Mouse (Mus musculus): ENCODE measurements around the gene Hist2h3b.
"Not testable (repeated sequence)": the region's sequence is repeated elsewhere in the genome, so short reads cannot be mapped to it uniquely, and the experiment has no call there.

Hist2h3b gene

GRCm38 (mm10) chr3:96263558-96264403 lies 4.7 kb upstream of the Hist2h3b start:
- peak in 1 of 2 experiments; percentile 55 for DNase-seq

DNA sequence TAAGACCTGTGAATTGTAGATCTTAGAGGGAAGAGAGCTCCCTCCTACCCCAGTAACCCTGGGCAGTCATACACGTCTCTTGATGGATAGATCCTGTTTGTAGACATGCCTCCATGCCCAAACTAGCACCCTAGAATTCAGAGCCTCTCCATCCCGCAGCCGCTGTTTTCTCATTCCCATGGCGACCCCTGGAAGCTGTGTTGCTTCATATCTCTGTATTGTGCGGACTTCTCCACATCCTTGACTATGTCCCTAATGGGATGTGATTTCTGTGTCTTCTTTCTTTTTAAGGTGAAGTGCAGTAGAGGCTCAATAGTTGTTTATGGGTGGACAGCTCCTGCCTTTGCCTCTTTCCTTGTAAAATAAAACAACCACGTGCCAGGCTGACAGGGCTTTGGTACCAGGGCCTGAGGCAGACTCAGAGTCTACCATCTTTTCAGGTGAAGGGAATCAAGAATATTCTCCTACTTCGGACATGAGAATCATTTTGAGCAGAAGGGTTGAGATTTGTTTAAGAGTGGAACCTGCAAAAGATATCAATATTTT lies 4.0 kb upstream of the Hist2h3b start:
- DNase-seq: no peak

DNA sequence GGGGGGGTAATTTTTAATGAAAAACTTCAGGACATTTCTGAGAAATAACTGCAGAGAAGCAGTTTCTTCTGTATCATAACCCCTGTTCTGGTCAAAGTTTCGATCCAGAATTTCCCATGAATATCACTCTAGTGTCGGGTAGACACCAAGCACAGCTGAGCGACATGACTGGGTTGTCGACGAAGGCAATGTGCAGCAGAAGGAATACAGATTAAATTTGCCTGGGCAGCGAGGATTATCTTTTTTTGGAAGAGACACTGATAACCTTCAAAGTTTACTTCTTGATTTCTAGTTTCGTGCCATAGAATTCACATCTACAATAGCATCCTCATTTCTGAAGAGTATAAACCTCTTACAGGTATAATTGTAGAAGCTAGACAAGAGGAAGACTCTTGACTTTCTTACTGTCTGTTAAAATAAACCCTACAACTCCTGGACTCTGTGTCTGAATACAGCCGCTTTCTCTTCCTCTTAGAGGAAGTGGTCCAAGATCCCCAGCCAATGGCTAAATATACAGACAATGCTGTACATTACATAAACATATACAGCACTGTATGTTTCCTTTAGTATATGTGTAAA lies 2.2 kb upstream of the Hist2h3b start:
- no peak for DNase-seq

DNA sequence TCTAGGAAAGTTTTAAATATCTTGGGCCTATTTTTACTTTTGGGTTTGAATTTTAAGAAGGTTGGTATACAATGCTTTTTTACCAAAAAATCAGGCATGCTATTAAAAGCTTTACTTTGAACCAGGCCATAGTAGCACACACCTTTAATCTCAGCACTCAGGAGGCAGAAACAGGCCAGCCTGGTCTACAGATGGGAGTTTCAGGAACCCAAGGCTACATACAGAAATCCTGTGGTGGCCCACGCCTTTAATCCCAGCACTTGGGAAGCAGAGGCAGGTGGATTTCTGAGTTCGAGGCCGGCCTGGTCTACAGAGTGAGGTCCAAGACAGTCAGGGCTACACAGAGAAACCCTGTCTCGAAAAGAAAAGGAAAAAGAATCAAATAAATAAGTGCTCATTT lies 913 bp upstream of the Hist2h3b start:
- DNase-seq: no peak

- peak in 1 of 2 experiments; percentile 14 for DNase-seq
Measured at GRCm38 (mm10) chr3:96268776-96269378, 423 bp downstream of the Hist2h3b start.

- peak; percentile 94 to 96 for DNase-seq
Measured at GRCm38 (mm10) chr3:96269511-96270474, 1.3 kb downstream of the Hist2h3b start, which contains the start of gene Hist2h2bb. Hist2h2bb (plus strand) TSS chr3:96269752.

- no peak for DNase-seq
Measured at GRCm38 (mm10) chr3:96273591-96274465, 5.4 kb downstream of the Hist2h3b start.

DNA sequence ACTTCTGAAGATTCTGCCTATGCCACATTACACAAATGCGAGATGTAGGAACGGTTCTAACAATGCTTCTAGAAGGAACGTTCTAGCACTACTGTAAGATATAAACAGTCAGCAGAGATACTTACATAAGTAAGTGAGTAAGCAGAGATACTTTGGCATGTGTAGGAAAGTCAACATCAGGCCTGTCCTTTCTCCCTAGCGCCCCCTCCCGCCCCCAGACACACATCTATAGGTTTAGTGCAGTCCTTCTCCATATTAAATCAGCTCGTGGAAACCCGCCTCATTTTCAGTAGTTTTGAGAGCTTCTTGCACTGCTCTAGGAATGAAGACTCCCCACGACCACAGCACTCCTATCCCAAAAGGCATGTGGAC lies 9.0 kb downstream of the Hist2h3b start:
- no peak for DNase-seq

- DNase-seq: peak; percentile 80 to 82
Measured at GRCm38 (mm10) chr3:96277800-96278624, 9.6 kb downstream of the Hist2h3b start.

- no peak for DNase-seq
Measured at GRCm38 (mm10) chr3:96280660-96281059, 12.2 kb downstream of the Hist2h3b start.

DNA sequence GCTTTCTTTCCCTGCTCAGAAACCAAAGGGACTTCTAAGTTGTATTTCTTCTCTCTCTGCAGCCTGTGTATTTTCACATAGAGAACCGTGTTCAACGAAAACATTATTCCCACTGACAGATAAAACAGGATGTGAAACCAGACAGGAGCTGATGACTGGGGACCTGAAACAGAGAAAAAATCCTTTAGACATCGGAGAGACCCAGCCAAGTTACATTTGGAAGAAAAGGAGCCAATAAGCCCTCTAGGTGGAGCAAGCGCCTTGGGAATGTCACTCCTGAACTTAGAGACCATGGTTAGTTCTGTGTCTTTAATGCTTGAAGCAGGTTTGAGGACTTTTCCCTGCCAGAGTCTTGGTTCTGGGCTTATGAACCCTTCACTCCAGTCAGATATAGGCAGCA lies 16.0 kb downstream of the Hist2h3b start:
- peak in 1 of 2 experiments; percentile 24 for DNase-seq

DNA sequence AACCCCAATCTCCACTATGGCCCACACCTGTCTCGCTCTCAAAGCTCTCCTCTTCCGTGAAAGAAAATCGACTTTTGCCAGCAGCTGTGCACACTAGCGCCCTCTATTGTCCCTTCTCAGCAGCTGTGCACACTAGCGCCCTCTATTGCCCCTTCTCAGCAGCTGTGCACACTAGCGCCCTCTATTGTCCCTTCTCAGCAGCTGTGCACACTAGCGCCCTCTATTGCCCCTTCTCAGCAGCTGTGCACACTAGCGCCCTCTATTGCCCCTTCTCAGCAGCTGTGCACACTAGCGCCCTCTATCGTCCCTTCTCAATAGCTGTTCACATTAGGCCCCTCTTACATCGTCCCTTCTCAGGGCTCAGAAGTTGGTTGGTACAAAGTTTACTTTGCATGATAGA lies 18.9 kb downstream of the Hist2h3b start:
- not testable (repeated sequence) for DNase-seq

DNA sequence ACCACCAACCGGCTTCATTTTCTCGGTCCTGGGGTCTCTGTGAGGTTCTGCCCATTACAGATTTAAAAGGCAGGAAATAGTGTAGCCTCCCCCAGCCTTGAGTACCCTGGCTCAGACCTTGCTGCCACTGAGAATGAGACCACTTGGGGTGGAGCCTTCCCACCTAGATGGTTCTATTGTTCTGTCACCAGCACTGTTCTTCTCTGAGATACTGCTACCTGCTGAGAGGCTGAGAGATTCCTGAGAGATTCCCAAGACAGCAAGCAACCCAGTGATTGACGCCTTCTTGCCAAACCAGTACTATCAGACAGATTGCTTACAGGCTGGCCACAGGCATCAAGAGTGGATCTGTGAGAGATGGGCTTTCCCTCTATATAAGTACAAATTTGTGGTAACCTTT lies 20.7 kb downstream of the Hist2h3b start:
- no peak for DNase-seq

GRCm38 (mm10) chr3:96290727-96291126 lies 22.3 kb downstream of the Hist2h3b start:
- DNase-seq: not testable (repeated sequence)

DNA sequence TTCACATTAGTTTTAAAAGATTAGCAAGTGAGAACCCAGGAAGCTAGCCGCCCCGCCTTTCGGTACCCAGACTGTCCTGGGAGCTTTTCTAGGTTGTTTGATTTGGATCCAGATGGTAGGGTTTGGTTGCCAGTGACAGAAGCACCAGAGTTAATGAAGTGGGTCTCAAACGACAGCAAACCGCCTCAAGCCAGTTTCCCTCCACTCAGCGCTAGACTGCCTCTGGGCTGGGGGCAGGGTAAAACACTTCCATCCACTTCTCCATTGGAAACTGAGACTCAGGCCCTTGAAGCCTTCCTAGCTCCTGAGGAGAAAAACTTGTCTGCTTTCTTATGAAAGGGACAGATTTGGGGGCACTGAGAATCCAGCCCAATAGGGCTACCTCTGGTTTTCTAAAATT lies 24.2 kb downstream of the Hist2h3b start:
- no peak for DNase-seq

GRCm38 (mm10) chr3:96293368-96293767 lies 24.9 kb downstream of the Hist2h3b start:
- no peak for DNase-seq

- DNase-seq: no peak
Measured at GRCm38 (mm10) chr3:96293787-96294186, 25.3 kb downstream of the Hist2h3b start, which contains the start of gene Fcgr1. Fcgr1 (minus strand) TSS chr3:96293969.

DNA sequence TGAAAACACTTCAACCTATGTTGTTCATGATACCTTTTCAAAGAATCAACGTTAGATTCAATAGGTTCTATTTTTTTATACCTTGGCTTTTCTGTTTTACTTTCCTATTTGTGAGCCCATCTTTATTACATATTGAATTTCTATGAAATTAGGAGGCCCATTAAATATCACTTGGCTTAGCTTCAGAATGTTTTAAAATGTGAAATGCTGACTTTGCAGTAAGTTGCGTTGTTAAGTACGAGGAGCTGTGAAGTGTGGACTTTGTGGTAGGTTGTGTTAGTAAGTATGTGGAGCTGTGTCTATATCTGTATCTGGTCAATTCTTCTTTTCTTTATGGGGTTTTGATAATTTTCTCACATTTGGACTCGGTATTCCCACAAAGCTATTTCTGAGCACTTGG lies 29.9 kb downstream of the Hist2h3b start:
- no peak for DNase-seq

GRCm38 (mm10) chr3:96299562-96299961 lies 31.1 kb downstream of the Hist2h3b start:
- no peak for DNase-seq

Measured in kidney, adult 8-10 months (tissue).